Mouse (Mus musculus): ENCODE data around the gene Stoml2.

The Stoml2 gene

DNA sequence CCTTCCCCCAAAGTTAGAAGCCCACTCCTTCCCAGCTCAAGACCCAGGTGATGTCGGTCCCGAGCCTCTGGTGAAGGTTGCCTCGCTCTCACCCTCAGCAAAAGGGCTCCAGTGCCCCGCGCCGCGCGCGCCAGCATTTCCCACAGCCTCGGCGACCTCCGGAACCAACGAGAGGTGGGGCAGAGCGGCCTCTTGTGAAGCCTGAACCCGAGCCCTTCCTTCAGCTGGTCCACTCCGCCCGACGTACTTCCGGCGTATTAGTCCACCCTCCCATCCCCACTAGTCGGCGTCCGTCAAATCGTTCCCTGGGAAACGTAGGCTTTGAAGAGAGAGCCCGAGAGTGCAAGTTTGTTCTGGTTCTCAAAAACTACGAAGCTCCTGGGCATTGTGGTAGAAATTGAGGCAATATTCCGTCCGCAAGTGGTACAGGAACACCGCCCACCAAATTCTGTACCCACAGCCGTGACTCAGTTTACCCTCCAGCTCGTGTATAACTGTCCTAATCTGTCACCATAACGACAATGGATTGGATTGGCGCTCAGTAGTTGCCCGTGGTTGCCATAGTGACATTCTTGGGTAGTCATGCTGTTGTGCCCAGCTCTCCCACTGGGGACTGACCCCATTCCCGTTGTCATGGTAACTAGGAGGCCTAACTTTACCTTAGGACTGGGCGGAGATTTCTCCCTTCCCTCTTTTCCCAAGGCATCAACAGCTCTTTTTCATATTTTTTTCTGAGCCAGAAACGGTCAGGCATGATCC is at the start of gene Stoml2:
Stoml2 (minus strand) TSS at position 474 of the 759 bp plus-strand sequence.
- DNase-seq (ENCODE audit: extremely low spot score): peak; percentile 91

DNA sequence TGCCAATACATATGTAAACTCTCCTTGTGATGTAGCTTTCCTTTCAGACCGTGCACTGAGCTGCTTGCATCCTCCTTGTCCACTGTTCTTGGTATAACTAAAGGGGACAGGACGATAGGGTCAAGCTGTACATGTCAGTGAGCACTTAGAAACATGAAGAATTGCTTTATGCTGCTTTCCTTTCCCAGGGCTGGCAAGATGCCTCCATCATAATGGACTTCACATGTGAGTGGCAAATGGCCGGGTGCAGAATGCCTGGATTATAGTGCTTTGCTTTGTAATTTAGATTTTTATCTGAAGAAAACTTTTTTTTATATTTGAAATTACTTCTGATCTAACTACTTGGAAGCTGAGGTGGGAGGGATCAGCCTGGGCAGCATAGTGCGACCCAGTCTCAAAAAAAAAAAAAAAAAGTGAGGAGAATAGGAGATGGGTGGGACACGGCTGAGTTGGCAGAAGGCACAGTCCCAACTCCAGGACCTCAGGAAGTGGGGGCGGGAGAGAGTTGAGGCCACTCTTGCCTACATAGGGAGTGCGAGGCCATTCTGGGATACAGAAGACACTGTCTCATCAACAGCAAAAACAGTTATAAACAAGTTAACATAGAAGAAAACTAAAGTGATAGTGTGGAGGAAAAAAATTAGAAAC is 46.7 kb upstream of the Stoml2 start:
- DNase-seq (ENCODE audit: extremely low spot score): no peak

DNA sequence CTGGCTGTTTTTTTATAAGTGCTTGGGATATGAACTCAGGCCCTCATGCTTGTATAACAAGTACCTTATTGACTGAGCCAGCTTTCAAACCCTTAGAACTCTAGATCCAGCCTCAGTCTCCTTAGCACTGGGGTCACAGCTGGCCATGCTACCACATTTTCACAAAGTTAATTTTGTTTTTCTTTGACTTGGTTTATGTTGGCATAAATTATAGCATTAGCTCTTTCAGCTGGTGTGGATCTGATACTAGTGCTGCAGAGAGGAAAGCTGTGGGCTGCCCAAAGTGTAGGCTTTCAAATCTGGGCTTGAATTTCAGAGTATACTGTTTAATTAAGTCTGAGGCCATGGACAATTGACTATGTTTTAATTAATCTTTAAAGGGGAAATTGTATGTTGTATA is 43.4 kb upstream of the Stoml2 start:
- no peak for DNase-seq (ENCODE audit: extremely low spot score)

DNA sequence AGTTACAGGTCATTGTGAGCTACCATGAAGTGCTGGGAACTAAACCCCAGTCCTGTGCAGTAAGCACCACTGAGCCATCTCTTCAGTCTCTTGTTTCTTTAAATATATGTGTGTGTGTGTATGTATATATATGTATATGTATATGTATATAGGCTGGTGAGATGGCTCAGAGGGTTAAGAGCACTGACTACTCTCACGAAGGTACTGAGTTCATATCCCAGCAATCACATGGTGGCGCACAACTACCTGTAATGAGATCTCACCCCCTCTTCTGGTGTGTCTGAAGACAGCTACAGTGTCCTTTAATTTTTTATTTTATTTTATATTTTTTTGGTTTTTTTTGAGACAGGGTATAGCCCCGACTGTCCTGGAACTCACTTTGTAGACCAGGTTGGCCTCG is 34.0 kb upstream of the Stoml2 start:
- DNase-seq (ENCODE audit: extremely low spot score): no peak

DNA sequence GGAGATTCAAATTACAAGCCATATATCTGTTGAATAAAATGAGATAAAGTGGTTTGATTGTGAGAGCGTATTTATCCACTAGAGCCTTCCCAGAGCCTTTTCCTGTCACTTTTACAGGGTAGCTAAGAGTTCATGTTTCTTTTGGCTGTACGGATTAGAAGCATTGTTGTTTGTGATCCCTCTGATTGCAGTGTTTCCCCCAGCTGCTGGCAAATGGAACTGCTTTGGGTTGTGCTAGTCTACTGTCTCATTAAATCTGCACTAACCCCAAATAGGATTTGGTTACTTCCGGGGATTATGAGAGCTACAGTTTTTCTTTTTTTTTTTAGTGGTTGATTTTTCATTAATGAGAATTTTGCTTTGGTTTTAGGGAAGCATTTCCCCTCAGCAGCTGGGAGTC is 28.8 kb upstream of the Stoml2 start:
- no peak for DNase-seq (ENCODE audit: extremely low spot score)

DNA sequence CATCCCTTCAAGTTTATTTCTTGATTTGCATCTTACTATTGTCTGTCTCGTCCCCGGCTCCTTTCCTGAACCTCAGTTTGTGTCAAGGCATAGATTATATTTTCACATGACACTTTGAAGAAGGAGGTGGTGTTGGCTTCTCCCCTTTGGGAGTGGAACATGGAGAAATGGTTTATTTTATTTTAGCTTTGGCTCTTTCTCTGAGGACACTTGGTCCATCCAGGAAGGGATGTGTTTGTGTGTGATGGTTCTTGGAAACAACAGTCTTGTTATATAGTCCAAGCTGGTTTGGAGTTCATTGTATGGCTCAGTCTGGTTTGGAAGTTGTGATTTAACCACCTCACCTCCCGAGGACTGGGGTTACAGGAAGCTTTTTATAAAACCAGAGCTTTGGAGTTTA is 28.2 kb upstream of the Stoml2 start:
- no peak for DNase-seq (ENCODE audit: extremely low spot score)

DNA sequence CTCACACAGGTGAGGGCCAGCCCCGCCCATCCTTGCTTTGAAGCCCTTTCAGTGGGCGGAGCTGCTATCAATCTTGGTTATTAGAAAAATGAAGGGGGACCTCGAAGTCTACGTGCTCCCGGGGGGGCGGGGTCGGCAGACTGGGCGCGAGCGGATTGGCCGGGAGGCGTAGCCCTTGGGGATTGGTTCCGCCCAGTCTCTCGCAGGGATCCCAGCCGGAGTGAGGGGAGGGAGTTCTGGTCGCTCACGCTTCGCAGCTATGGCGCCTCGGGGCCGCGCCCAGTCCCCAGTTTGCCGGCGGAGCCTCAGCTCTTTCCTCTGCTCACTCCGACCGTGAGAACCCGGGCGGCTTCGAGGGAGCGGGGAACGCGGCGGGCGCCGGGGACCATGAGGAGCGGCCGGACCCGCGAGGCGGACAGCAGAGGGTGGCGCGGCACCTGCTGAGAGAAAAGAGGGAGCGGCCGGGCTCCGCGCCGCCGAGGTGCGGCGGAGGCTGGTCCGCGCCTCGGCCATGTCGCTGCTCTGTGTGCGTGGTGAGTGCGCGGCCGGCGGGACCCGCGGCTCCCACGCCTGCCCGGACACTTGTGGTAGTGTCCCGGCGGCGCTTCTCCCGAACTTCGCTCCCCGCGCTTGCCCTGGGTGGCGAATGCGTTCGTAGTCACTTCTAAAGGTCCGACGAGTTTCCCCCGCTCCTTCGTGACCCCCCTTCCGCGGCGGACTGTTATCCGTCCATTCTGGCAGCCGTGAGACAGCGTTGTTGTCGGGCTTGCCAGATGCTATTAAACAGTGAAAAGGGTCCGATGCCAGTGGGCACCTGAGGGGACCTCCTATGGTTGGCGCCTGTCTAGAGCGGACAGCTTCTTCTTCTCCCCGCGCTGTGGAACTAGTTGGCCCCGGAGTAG is 27.5 kb upstream of the Stoml2 start, which contains the start of gene Unc13b:
Unc13b (plus strand) TSS at position 201 of the 902 bp plus-strand sequence.
- peak; percentile 91 for DNase-seq (ENCODE audit: extremely low spot score)

DNA sequence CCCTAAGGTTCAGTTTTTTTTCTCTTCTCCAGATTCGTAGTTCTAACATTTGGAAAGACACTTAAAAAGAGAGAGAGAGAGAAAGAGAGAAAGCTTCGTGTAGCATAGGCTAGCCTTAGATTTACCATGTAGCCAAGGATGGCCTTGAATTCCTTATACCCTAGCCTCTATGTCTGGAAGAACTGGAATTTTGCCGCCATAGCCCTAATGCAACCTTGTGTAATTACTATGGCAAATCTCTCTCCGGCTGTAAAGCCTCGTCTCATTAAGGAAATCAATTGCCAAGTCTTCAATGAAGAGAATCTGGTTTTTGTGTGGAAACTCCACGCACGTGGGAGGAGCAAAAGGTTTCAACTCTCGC is 26.9 kb upstream of the Stoml2 start:
- DNase-seq (ENCODE audit: extremely low spot score): no peak

DNA sequence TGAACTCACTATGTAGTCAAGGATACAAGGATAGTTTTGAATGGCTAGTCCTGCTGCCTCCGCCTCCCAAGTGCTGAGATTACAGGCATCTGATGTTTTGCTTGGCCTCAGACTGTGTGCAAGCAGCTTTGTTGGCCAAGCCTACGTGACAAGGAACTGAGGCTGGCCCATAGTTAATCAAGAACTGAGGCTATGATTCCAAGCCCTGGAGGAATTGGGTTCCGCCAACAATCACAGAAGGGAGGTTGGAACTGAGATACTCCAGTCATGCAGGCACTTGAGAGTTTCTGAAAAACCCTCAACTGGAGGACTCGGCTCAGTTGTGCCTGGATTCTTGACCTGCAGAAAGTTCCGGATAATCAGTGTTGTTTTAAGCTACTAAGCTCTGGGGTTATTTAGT is 26.1 kb upstream of the Stoml2 start:
- DNase-seq (ENCODE audit: extremely low spot score): no peak

DNA sequence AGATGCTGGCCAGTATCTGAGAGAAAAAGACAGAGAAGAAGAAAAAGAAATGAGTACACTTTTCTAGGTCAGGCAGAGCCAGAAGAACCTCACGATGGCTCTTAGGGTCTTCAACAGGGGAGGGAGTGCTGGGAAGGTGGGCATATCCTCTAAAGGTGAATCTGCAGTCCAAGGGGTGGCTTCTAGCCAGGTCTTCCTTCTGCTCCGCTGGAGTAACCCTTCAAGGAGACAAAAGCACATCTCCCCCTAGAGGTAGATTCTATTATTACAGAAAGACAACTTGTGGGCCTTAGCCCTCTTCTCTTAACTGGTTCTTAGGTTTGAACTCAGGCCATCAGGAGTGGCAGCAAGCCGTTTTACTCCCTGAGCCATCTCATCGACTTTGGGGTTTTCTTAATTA is 21.1 kb upstream of the Stoml2 start:
- DNase-seq (ENCODE audit: extremely low spot score): peak; percentile 49

DNA sequence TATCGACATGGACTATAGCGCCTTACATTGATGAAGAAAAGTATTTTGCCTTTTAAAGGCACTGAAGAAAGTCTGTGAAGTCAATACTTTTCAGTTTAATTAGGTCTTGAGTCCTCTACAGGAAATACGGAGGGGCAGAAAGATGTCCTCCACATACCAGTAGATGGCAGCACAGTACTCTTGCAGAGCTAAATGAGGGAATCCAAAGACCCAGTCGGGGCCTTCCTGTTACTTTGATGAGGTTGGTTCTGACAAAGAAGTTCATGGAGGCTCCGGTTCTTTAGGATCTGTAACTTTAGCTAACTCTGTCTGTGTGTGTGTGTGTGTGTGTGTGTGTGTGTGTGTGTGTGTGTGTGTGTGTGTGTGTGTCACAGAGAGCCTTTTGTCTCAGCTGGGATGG is 15.7 kb upstream of the Stoml2 start:
- peak; percentile 79 for DNase-seq (ENCODE audit: extremely low spot score)

DNA sequence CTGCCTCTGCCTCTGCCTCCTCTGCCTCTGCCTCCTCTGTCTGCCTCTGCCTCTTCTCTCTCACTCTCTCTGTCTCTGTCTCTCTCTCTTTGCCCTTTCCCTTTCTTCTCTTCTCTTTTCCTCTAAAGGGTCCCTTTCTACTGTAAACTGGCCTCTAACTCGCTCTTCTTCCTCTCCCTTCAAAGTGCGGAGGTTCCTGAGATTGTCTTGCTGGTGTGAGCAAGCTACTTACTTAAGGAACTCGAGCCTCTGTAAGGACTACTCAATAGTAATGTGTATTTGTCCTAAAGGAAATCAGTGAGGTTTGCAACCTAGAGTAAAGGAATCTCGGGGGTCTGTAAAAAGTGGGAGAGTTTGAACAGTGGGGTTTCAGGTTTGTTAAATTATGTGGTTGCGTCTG is 15.1 kb upstream of the Stoml2 start:
- no peak for DNase-seq (ENCODE audit: extremely low spot score)

DNA sequence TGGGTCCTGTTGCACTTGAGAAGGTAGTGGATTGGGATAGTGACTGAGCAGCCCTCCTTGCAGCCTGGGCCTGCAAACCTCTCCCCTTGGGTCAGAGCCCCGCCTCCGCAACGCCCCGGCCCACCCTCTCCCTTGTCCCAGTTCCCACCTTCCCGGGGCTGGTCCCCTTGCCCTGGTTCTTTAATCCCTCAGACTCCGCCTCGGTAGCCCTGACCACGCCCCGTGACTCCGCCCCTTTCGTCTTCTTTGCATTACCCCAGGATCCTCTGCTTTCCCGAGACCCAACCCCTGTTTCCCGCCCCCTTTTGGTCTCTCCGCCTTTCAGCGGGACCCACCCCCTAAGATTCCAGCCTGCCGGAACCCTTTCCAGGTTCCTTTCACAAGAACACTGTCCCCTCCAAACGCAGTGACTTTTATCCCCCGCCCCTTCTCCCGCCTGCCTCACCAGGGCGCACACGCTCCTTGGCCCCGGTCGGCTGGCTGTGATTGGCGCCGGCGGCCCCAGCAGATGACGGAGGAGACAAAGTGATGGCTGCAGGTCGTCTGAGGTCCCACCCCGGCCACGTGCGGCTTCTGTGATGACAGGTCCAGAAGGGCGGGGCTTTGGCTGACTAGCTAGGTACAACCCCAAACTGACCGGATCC is 14.3 kb upstream of the Stoml2 start, which contains the start of gene Fam214b:
Fam214b (minus strand) TSS at position 562 of the 644 bp plus-strand sequence.
- peak; percentile 100 for DNase-seq (ENCODE audit: extremely low spot score)

DNA sequence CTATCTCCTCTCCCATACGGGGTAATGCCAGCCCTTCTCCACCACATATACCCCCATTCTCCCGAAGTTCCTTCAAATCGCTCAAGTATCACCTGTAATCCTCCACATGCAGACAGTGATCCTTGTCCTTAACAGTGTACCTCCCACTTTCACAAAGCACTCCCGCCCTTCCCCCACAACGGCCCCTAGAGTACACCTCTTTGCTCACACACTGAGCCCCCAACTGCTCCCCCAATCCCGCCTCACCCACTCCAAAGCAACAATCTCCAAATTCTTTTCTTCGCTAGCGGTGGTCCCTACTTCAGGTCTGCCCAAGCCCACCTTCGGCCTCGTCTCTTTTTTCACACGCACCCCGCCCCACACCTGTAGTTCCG is 13.8 kb upstream of the Stoml2 start:
- no peak for DNase-seq (ENCODE audit: extremely low spot score)

DNA sequence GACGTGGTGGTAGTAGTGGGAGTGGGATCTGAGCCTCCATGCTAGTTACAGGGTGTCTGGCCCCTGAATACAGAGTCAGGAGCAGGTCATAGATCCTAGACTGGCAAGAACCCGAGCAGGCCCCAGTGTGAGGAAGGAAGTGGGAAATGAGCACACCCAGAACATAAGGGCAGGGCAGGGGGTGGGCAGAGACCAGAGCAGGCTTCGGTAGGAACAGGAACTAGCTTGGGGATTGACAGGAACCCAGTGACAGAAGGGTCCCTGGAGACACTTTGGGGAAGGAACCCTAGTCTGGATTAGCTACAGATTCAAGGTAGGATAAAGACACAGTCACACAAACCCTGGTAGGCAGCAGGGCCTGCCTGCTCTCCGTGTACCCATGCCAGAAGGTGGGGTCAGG is 13.2 kb upstream of the Stoml2 start:
- DNase-seq (ENCODE audit: extremely low spot score): peak; percentile 28

DNA sequence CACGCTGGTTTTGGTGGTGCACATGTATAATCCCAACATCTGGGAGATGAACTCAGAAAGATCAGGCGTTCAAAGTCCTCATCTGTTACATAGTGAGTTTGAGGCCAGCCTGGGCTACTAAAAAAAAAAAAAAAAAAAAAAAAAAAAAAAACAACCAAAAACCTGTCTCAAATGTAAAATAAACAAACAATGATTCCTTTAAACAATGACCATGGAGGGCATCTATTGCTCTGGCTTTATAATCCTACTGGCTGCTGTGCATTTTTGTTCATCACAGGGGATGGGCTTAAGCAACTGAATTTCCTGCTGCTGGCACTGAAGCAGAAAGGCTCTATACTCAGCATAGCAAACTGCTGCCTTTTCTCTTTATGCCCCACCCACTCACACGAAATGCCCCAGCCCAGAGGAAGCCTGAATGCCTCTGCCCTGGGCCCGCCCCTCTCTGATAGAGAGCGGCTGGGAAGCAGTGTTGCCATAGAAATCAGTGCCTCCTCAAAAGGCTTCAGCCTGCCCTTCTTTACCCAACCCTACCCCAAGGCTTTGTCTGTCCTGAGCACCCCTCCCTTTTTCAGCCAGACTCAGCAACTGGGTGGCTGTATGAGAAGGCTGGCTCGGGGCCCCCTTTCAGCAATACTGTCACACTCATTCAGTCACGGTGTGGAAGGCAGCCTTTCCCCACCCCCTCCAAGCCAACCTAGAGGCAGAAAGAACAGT is 12.3 kb upstream of the Stoml2 start:
- peak; percentile 79 for DNase-seq (ENCODE audit: extremely low spot score)

DNA sequence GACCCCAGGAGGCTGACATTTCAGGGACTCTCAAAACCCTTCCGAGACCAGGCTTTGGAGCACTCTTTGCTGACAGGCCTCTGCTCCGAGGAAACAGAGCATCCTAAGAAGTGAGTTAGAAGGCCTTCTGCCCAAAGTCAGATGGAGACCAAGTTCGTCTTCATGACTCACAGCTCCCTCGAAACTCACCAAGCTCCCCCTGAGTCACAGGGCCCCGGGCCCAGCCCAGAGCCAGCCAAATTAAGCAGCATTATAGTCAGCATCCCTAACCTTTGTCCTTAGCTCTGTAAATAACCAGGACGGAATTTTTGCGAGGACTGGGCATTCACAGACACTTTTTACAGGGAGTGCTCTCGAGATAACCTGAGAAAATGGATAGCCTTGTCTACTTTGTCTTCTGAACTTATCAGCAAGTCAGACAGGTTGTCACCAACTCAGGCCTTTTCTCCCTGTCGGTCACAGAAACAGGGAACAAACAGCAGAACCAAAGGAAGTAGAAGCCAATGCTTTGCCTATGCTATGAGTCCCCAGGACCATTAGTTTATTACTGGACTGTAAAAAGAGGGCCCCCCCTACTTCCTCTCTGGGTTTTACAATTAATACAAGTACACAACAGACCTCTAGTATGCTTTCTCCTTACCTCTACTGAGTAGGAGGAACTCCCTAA is 9.5 kb upstream of the Stoml2 start:
- DNase-seq (ENCODE audit: extremely low spot score): no peak

DNA sequence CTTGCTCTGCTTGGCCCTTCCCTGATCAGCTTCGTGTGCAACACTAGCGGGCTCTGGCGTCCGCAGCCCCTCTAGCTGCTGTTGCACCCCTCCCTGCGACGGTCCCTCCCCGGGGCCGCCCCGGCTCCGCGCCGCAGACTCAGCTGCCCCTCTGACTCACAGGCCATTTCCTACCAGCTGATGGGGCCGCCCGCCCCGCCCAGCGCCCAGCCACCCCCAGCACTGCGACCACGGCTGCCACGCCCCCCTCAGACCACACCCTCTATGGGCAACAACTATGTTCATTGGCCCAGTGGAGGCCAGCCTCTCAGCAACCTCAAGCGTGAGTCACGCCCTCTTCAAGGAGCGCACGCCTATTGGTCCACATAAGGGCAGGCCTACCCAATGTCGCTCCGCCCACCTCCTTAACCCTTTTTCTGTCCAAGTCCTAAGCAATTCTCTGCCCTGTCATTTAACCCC is 8.6 kb upstream of the Stoml2 start:
- DNase-seq (ENCODE audit: extremely low spot score): peak; percentile 94

DNA sequence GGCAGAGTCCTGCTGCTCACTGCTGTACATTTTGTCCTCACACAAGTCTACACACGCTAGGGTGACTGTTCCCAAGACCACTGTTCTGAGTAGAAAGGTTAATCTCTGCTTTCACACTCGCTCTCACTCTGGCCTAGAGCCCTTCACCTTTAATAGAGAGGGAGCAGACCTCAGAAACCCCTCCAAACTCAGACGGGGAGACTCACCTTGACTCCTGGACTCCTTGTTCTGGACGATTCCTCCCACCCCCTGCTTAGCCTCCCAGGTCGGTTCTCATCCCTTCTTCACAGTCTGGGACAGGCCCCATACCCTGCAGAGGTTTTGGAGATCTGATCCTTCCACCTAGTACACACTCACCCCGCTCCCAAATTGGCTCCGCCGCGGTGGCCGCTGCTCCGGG is 8.1 kb upstream of the Stoml2 start:
- no peak for DNase-seq (ENCODE audit: extremely low spot score)

Data from embryo, embryonic 9.5 days (tissue).